Mouse (Mus musculus) CH12.LX (cell line): ENCODE measurements around the gene Elavl3. TPM values are rescaled to one million over a fixed set of nuclear protein-coding genes. Genes with fewer than 3 reads are reported as not detected.

Source experiments
- DNase-seq: peaks from one replicate; pipeline ENCODE4 v3.0.0-alpha.2; 2013; ENCODE audit errors: extremely low read depth
- H3K27ac ChIP-seq: 2 replicates; pipeline ENCODE4 v1.5.1; 2012; ENCODE audit warnings: low read depth, mild to moderate bottlenecking, control low read depth, moderate library complexity; ENCODE audit not compliant: insufficient read depth
- H3K27me3 ChIP-seq: replicated peaks from 2 replicates; pipeline ENCODE3; 2012; ENCODE audit warnings: inconsistent platforms
- H3K36me3 ChIP-seq, 2 experiments: replicated peaks in 1 of 2; 2 replicates each; pipeline versions ENCODE3 to v1.6.1; 2012; ENCODE audit warnings: inconsistent platforms in 1 of 2, low read length in 1 of 2, mild to moderate bottlenecking in 1 of 2, mixed read lengths in 1 of 2, moderate library complexity in 1 of 2; ENCODE audit not compliant: control insufficient read depth in 1 of 2, insufficient read depth in 1 of 2
- H3K4me1 ChIP-seq, 2 experiments: 2 replicates each; pipeline ENCODE4 v1.6.1; 2012; ENCODE audit warnings: inconsistent platforms in 1 of 2, moderate library complexity in 1 of 2; ENCODE audit not compliant: insufficient read depth in 2 of 2, control insufficient read depth in 1 of 2
- H3K4me2 ChIP-seq: 2 replicates; pipeline ENCODE4 v1.6.1; 2012; ENCODE audit warnings: low read depth, mild to moderate bottlenecking, control low read depth; ENCODE audit not compliant: poor library complexity, insufficient read depth, severe bottlenecking
- H3K4me3 ChIP-seq, 3 experiments: fragments of 150-350 bp in 1 of 3; sonication (generic) in 1 of 3; replicated peaks in 1 of 3; 2 replicates each; pipeline versions ENCODE3 to v1.5.1; 2011 to 2012; ENCODE audit warnings: low read depth in 2 of 3, low read length in 2 of 3, mild to moderate bottlenecking in 2 of 3, moderate library complexity in 2 of 3, control low read depth in 1 of 3, improper control_type of control experiment in 1 of 3, inconsistent platforms in 1 of 3, mixed read lengths in 1 of 3; ENCODE audit not compliant: poor library complexity in 1 of 3
- H3K79me2 ChIP-seq: replicated peaks from 2 replicates; pipeline ENCODE4 v1.6.1; 2012; ENCODE audit warnings: mild to moderate bottlenecking, moderate library complexity; ENCODE audit not compliant: control insufficient read depth, poor library complexity, insufficient read depth, severe bottlenecking; ENCODE audit errors: extremely low read depth
- H3K9ac ChIP-seq: 2 replicates; pipeline ENCODE4 v1.6.1; 2012; ENCODE audit warnings: low read depth, mild to moderate bottlenecking, control low read depth, moderate library complexity; ENCODE audit not compliant: insufficient read depth
- H3K9me3 ChIP-seq: replicated peaks from 2 replicates; pipeline ENCODE3; 2012; ENCODE audit warnings: low read length, inconsistent platforms, mixed read lengths
- BHLHE40 ChIP-seq: IDR thresholded peaks from 2 replicates; pipeline ENCODE4 v1.6.1; 2011; ENCODE audit warnings: mild to moderate bottlenecking, low read depth, low read length, improper control_type of control experiment
- CHD1 ChIP-seq: IDR thresholded peaks from 2 replicates; pipeline ENCODE4 v1.6.1; 2012; ENCODE audit warnings: low read depth, low read length, improper control_type of control experiment, inconsistent platforms
- CHD2 ChIP-seq: IDR thresholded peaks from 2 replicates; pipeline ENCODE4 v1.6.1; 2011; ENCODE audit warnings: low read length, improper control_type of control experiment
- E2F4 ChIP-seq: IDR thresholded peaks from 2 replicates; pipeline ENCODE4 v1.6.1; 2011; ENCODE audit warnings: low read depth, low read length, improper control_type of control experiment; ENCODE audit not compliant: insufficient replicate concordance
- ELF1 ChIP-seq: IDR thresholded peaks from 2 replicates; pipeline ENCODE4 v1.6.1; 2014; ENCODE audit warnings: low read depth, mild to moderate bottlenecking, inconsistent platforms, low read length, improper control_type of control experiment
- GABPA ChIP-seq: IDR thresholded peaks from 2 replicates; pipeline ENCODE4 v1.6.1; 2012; ENCODE audit warnings: low read depth, low read length, improper control_type of control experiment, inconsistent platforms; ENCODE audit not compliant: insufficient replicate concordance
- HCFC1 ChIP-seq: IDR thresholded peaks from 2 replicates; pipeline ENCODE4 v1.6.1; 2012; ENCODE audit warnings: low read depth, mild to moderate bottlenecking, inconsistent platforms, low read length, improper control_type of control experiment
- IRF4 ChIP-seq: IDR thresholded peaks from 2 replicates; pipeline ENCODE4 v1.6.1; 2014; ENCODE audit warnings: low read depth, mild to moderate bottlenecking, inconsistent platforms, low read length, improper control_type of control experiment
- JUN ChIP-seq: IDR thresholded peaks from 2 replicates; pipeline ENCODE4 v1.6.1; 2011; ENCODE audit warnings: low read depth, mild to moderate bottlenecking, low read length, improper control_type of control experiment, moderate library complexity; ENCODE audit not compliant: insufficient read depth
- JUND ChIP-seq: conservative IDR thresholded peaks from 2 replicates; pipeline ENCODE4 v1.6.1; 2011; ENCODE audit warnings: low read depth, low read length, improper control_type of control experiment
- KAT2A ChIP-seq: IDR thresholded peaks from 2 replicates; pipeline ENCODE4 v1.6.1; 2012; ENCODE audit warnings: low read length, improper control_type of control experiment, inconsistent platforms; ENCODE audit not compliant: insufficient replicate concordance
- MAFK ChIP-seq: IDR thresholded peaks from 2 replicates; pipeline ENCODE4 v1.6.1; 2011; ENCODE audit warnings: low read length, improper control_type of control experiment; ENCODE audit not compliant: insufficient replicate concordance
- MEF2A ChIP-seq: IDR thresholded peaks from 2 replicates; pipeline ENCODE4 v1.6.1; 2014; ENCODE audit warnings: low read depth, mild to moderate bottlenecking, inconsistent platforms, low read length, improper control_type of control experiment, borderline replicate concordance
- NELFE ChIP-seq: IDR thresholded peaks from 2 replicates; pipeline ENCODE4 v1.6.1; 2011; ENCODE audit warnings: low read depth, low read length, improper control_type of control experiment
- NRF1 ChIP-seq: IDR thresholded peaks from 2 replicates; pipeline ENCODE4 v1.6.1; 2014; ENCODE audit warnings: low read depth, mild to moderate bottlenecking, inconsistent platforms, low read length, improper control_type of control experiment, moderate library complexity
- PAX5 ChIP-seq: IDR thresholded peaks from 2 replicates; pipeline ENCODE4 v1.6.1; 2012; ENCODE audit warnings: low read length, inconsistent platforms, mixed read lengths
- POLR2A ChIP-seq: IDR thresholded peaks from 2 replicates; pipeline ENCODE4 v1.6.1; 2011; ENCODE audit warnings: low read depth, mild to moderate bottlenecking, improper control_type of control experiment, low read length
- POLR2AphosphoS2 ChIP-seq: IDR thresholded peaks from 2 replicates; pipeline ENCODE4 v1.6.1; 2011; ENCODE audit warnings: low read depth, low read length, improper control_type of control experiment
- RAD21 ChIP-seq: IDR thresholded peaks from 2 replicates; pipeline ENCODE4 v1.6.1; 2011; ENCODE audit warnings: low read depth, mild to moderate bottlenecking, low read length, improper control_type of control experiment, moderate library complexity
- SMC3 ChIP-seq: IDR thresholded peaks from 2 replicates; pipeline ENCODE4 v1.6.1; 2011; ENCODE audit warnings: low read depth, low read length, improper control_type of control experiment
- UBTF ChIP-seq: IDR thresholded peaks from 2 replicates; pipeline ENCODE4 v1.6.1; 2012; ENCODE audit warnings: low read depth, mild to moderate bottlenecking, inconsistent platforms, low read length, improper control_type of control experiment, moderate library complexity
- USF2 ChIP-seq: conservative IDR thresholded peaks from 2 replicates; pipeline ENCODE4 v1.6.1; 2011; ENCODE audit warnings: low read depth, low read length, improper control_type of control experiment
- ZMIZ1 ChIP-seq: IDR thresholded peaks from 2 replicates; pipeline ENCODE4 v1.6.1; 2012; ENCODE audit warnings: low read depth, mild to moderate bottlenecking, inconsistent platforms, low read length, improper control_type of control experiment
- dilution Hi-C: fragments of 300-500 bp; cut with MboI; formaldehyde crosslinking; loops from 2 replicates; pipeline ENCODE4 v1.14.3; 2020; ENCODE audit warnings: low sequenced_read_pairs; ENCODE audit not compliant: extremely low pct_unique_long_range_greater_than_20kb, extremely low pct_ligation_motif_present
- in situ Hi-C: fragments of 300-500 bp; cut with MboI; formaldehyde crosslinking; loops from 3 replicates; pipeline ENCODE4 v1.14.3; 2019; ENCODE audit warnings: low sequenced_read_pairs, low pct_ligation_motif_present, low pct_unique_long_range_greater_than_20kb, mixed read lengths
- polyA plus RNA-seq: library from polyadenylated mRNA; unstranded; fragments of >175 nt; gene quantifications from 2 replicates; pipeline ENCODE4 v1.2.1, GENCODE M21; 2012; ENCODE audit warnings: low read depth; ENCODE audit not compliant: insufficient read length
- total RNA-seq, 2 experiments: library from RNA; depleted of rRNA; stranded (reverse); fragments of 300-350 nt in 1 of 2; fragments of >200 nt in 1 of 2; gene quantifications; 2 replicates each; pipeline ENCODE4 v1.2.3; 2012 to 2014

Gene Elavl3
- total and polyA plus RNA-seq, 3 experiments: 0.04 to 0.06 TPM; not detected in 1

GRCm38 (mm10) chr9:22070791-22071573, 19.2 kb upstream of the Elavl3 start, which contains the start of the genes Gm49318 and Zfp653 (continued):
- peak; percentile 50; the same call in 1 of the 2 replicates for TF ChIP-seq NELFE
- no peak for TF ChIP-seq RAD21
- TF ChIP-seq PAX5: no peak
- no peak for TF ChIP-seq JUND
- TF ChIP-seq BHLHE40: peak; percentile 10; the same call in 1 of the 2 replicates
- no peak; the same call in 1 of the 2 replicates for TF ChIP-seq ZMIZ1
- peak; percentile 97 for TF ChIP-seq NRF1
- TF ChIP-seq ELF1: peak; percentile 84
- 0 out of 2 replicates have a peak, but pooled peaks have one; percentile 32 for TF ChIP-seq POLR2AphosphoS2
- 0 out of 2 replicates have a peak, but pooled peaks have one; percentile 71 for TF ChIP-seq E2F4
- TF ChIP-seq GABPA: no peak; the same call in 1 of the 2 replicates
- TF ChIP-seq SMC3: no peak
- no peak for TF ChIP-seq IRF4

- no peaks in the 10 kb centered on the region; the same call in 1 of the 2 replicates for H3K79me2 ChIP-seq
- peak overlapping the region; percentile 54; the same call in 1 of the 2 replicates for H3K4me2 ChIP-seq
- H3K27ac ChIP-seq: no peak overlapping the region
- H3K36me3 ChIP-seq: peaks cover 43 to 77% of the 10 kb centered on the region in 2 experiments
- dilution Hi-C loops (no loop called here), in situ Hi-C loops (loop anchor here (5.0 kb wide), 2 partner anchors 47 to 87 kb away; partner anchors contain the start of genes Elof1 and Pigyl)
- DNase-seq: no peak
- H3K9me3 ChIP-seq: no peaks in the 10 kb centered on the region
- peaks cover 6 to 19% of the 10 kb centered on the region in 2 experiments for H3K4me1 ChIP-seq
- no peak for TF ChIP-seq JUN
- no peak for TF ChIP-seq PAX5
- no peak for TF ChIP-seq HCFC1
- no peak for TF ChIP-seq RAD21
- TF ChIP-seq POLR2A: no peak
- no peak for TF ChIP-seq MEF2A
- TF ChIP-seq NRF1: no peak
- no peak for TF ChIP-seq USF2
- TF ChIP-seq MAFK: no peak
- TF ChIP-seq ELF1: no peak
- TF ChIP-seq KAT2A: no peak
- TF ChIP-seq GABPA: no peak
- TF ChIP-seq JUND: no peak
- TF ChIP-seq CHD2: no peak
- TF ChIP-seq NELFE: no peak
- TF ChIP-seq UBTF: no peak
- TF ChIP-seq CHD1: no peak
- TF ChIP-seq ZMIZ1: no peak
- H3K4me3 ChIP-seq: peak overlapping the region; percentile 20 to 78 (median 34)
- no peak overlapping the region for H3K9ac ChIP-seq
- H3K27me3 ChIP-seq: no peaks in the 10 kb centered on the region
Measured at GRCm38 (mm10) chr9:22069881-22070553, 18.2 kb upstream of the Elavl3 start.
